Mouse (Mus musculus) layer of hippocampus, adult 11-12 months (tissue): ENCODE results near the gene Hist1h2ap.
A peak's percentile ranks its signal among the peaks of the same experiment; 100 is the strongest.
"Not testable (repeated sequence)": the region's sequence is repeated elsewhere in the genome, so short reads cannot be mapped to it uniquely, and the experiment has no call there.

Source experiments
- DNase-seq: peaks from one replicate; pipeline ENCODE4 v3.0.0; 2022; ENCODE audit warnings: low spot score

Hist1h2ap gene

GRCm38 (mm10) chr13:21810073-21810472 is 23.2 kb downstream of the Hist1h2ap start, which contains the start of the genes Hist1h2bq and Hist1h2ao:
Gene Hist1h2bq, minus strand, starts transcription at chr13:21810197.
Gene Hist1h2ao, plus strand, starts transcription at chr13:21810465.
- DNase-seq: not testable (repeated sequence)

GRCm38 (mm10) chr13:21803058-21803457 is 30.2 kb downstream of the Hist1h2ap start:
- not testable (repeated sequence) for DNase-seq

- DNase-seq: not testable (repeated sequence)
These were observed 36.1 kb downstream of the Hist1h2ap start for GRCm38 (mm10) chr13:21797163-21797562.

- no peak for DNase-seq
These were observed 37.7 kb downstream of the Hist1h2ap start for GRCm38 (mm10) chr13:21795584-21795983.

GRCm38 (mm10) chr13:21790601-21791283 is 42.6 kb downstream of the Hist1h2ap start:
- DNase-seq: no peak

GRCm38 (mm10) chr13:21789925-21790324 is 43.4 kb downstream of the Hist1h2ap start:
- no peak for DNase-seq

GRCm38 (mm10) chr13:21787760-21788593 is 45.3 kb downstream of the Hist1h2ap start:
- no peak for DNase-seq

GRCm38 (mm10) chr13:21786899-21787629 is 46.2 kb downstream of the Hist1h2ap start, which contains the start of the genes Hist1h2an and Hist1h2bp:
Gene Hist1h2an, minus strand, starts transcription at chr13:21787218.
Gene Hist1h2bp, plus strand, starts transcription at chr13:21787461.
- DNase-seq: peak; percentile 94

GRCm38 (mm10) chr13:21786189-21786898 is 47.0 kb downstream of the Hist1h2ap start:
- DNase-seq: no peak

- no peak for DNase-seq
These were observed 49.0 kb downstream of the Hist1h2ap start for GRCm38 (mm10) chr13:21784311-21784710.

- DNase-seq: peak; percentile 23
These were observed 49.6 kb downstream of the Hist1h2ap start for GRCm38 (mm10) chr13:21783734-21784161.

- peak; percentile 69 for DNase-seq
These were observed 50.1 kb downstream of the Hist1h2ap start, which contains the start of gene Hist1h3i for GRCm38 (mm10) chr13:21783255-21783617. Gene Hist1h3i, minus strand, starts transcription at chr13:21783370.
